Mouse (Mus musculus) 416B (cell line): Measurements from ENCODE around the gene Gm20388.

Experiments
- DNase-seq: peaks from one replicate; pipeline ENCODE4 v3.0.0; 2011; ENCODE audit warnings: low read depth

The Gm20388 gene

DNA sequence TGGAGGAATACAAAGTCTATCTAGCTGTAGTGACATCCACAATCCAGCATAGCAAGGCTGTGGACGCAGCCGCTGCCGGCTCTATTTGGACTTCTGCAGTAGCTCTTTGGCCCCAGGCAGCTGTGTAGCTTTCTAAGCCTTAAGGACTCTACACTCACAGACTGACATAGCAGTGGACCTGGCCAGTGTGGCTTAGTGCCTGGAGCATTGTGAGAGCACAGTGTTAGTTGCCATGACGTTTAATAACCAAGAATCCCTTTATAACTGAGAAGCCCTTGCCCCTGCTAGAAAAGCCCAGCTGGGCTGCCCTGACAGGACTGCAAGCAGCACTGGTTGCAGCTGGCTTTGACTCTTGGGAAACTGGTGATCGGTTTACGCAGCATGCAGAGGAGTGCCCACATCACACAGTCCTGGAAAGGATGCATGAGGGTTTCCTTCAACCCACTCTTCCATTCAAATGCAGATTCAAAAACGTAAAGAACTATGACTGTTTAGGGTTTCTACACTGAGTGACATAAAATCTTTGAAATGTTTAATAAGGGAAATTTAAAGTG, 214.3 kb downstream of the Gm20388 start:
- no peak for DNase-seq

DNA sequence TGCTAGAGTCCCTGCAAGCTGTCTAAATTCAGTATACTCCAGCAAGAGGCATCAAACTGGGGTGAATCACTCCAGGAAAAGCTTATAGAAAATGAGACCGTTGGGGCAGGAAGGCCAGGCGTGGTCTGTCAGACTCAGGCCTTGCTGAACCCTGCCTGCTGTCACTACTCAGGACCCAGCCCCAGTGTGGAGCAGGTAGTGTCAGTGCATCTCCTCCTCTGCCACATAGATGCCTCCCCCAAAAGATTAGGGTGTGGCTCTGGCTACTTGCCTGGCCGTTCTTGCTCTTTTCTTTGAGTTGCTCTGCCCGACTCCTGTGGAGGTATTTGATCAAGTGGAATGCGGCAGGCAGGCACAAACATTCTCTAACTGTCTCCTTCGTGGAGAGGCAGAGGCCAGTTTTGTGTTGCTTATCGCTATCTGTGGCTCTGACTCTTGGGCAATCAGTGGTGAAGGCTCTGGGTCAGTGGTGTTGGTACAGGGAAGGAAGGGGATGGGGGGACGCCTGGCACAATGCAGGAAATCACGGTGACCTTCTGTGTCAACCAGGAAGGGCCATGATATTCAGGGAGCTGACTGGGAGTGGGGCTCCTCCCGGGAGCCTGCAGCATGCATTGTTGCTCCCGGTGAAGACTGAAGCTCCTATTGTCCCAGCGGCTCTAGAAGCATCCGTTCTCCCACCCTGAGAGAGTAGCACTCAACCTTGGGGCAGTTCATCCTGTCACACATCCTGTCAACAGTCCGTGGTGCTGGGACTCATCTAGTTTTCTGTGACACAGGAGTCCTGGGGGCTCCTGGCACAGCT, 215.9 kb downstream of the Gm20388 start:
- DNase-seq: peak; percentile 72

- no peak for DNase-seq
These were observed 218.9 kb downstream of the Gm20388 start for GRCm38 (mm10) chr8:120129547-120129946.

DNA sequence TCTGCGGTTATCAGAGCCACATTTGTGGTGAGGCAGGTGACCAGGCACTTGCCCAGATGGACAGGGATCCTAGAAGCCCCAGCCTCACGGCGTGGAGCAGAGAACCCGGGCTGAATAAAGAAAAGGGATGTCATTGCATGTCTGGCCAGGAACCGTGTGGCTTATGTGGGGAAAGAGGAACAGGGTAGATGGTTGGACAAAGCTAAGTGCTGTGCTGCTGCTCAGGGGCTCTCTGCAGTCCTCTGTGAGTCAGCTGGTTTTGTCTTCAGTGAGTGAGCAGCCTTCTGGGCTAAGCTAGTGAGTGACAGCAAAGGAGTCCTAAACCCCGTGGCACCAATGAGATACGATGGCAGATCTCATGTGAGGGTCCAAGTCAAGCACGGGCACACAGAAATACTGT, 220.5 kb downstream of the Gm20388 start:
- peak; percentile 70 for DNase-seq

DNA sequence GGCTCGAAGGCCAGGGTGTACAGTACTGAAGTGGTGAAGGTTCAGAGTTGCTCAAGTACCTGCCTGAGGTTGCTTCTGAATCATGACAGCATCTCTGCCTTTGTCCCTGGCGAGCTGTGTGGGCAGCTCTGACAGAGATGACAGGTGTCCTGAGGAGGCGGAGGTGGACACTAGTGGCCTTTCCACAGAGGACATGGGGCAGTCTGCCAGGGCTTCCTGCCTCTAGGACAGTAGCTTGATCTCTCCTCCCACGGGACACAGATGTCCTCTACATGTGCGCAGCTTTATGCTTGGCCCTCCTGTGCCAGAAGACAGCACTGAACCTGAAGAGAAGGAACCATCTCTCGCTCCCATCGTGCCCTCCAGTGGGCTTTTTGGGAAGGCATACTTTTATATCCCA, 222.5 kb downstream of the Gm20388 start:
- DNase-seq: no peak

- peak; percentile 31 for DNase-seq
These were observed 225.0 kb downstream of the Gm20388 start for GRCm38 (mm10) chr8:120135687-120136086.

DNA sequence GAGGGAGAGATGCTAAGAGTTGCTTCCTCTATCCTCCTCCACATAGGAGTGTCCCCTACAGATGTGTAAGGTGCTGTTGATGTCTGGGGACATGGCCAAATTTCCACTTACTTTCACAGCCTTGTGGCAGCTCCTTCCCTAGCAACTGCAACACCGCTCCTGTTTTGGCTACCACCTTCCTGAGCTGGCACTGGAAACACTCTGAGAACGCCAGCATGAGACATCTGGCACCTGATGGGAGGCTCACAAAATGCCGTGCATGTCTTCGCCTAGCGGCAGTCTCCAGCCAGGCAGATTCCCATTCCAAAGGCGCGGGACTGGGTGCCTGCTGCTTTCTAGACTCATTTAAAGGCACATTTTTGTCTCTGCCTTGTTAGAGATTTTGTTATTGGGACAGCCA, 226.0 kb downstream of the Gm20388 start:
- DNase-seq: no peak

GRCm38 (mm10) chr8:120138958-120139357, 228.3 kb downstream of the Gm20388 start:
- no peak for DNase-seq

DNA sequence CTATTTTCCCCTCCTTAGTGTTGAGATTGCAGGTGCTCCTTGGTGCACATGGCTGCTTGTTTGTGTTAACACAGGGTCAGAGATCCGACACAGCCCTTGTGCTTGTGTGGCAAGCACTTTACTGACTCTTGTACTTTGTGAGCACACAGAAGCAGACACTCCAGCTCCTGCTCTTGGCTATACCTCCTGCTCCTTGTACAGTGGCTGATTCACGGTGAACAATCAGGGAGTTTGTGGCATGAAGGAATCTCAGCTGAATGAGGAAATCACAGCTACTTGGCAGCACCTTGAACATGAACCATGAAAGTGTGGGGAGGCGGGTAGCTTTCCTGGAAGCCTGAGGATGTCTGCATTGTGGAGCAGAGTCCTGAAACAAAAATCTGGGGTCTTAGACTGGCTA, 230.1 kb downstream of the Gm20388 start:
- no peak for DNase-seq

- no peak for DNase-seq
These were observed 233.4 kb downstream of the Gm20388 start for GRCm38 (mm10) chr8:120143911-120144651.

DNA sequence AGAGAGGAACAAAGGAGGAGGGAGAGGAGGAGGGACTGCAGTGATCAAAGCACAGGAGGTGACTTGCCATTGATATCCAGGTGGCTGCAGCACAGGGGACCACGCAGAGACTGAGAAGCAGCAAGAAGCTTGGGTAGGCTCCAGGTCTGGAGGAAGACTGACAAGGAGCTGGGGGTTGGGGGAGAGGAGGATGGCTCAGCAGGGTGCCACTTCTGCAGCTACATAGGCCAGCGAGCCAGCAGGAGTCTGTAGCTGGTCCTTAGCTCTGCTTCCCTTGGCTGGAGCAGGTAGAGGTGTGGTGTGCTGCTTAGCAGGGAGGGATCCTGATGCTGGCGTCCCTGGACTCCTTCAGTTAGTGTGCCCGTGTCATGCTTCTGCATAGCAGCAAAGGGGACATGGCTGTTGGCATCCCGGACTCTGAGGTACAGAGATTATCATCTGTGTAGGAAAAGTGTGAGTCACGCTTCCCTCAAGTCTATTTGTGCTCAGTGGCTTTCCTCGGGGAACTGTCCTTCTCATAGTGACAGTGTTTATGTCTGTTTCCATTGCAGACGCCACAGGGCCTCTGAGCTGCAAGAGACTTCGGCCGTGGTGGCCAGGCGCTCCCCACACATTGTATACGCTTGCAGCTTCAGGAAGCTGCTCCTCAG, 234.1 kb downstream of the Gm20388 start:
- DNase-seq: peak; percentile 79

DNA sequence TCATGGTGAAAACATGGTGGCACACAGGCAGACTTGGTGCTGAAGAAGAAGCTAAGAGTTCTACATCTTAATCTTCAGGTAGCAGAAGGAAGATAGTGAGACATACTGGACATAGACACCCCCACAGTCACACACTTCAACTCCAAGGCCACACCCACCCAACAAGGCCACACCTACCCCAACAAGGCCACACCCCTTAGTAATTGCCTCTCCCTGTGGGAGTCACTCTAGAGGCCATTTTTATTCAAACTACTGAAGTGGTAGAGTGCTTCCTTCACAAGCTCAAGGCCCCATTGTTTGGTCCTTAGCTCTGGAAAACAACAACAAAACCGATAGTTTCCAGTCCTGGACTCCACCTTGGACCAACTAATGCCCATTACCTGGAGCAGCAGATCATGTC, 235.4 kb downstream of the Gm20388 start:
- DNase-seq: no peak

GRCm38 (mm10) chr8:120150028-120150427, 239.4 kb downstream of the Gm20388 start:
- peak; percentile 19 for DNase-seq

DNA sequence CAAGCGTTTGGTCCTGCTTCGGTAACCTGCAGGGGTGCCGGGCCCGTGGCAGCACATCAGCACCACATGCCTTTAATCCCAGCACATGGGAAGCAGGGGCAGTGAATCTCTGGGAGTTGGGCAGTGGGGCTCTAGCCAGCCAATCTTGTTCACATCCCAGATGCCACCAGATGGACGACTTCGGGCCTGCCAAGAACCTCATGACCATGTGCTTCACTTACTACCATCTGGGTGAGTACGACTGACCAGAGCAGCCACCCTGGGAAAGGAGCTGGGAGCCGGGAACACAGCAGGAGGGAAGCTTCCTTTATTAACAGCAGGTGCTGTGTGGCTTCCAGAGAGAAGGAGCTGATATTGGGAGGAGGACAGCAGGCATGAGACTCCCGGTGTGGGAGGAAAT, 240.5 kb downstream of the Gm20388 start:
- no peak for DNase-seq

DNA sequence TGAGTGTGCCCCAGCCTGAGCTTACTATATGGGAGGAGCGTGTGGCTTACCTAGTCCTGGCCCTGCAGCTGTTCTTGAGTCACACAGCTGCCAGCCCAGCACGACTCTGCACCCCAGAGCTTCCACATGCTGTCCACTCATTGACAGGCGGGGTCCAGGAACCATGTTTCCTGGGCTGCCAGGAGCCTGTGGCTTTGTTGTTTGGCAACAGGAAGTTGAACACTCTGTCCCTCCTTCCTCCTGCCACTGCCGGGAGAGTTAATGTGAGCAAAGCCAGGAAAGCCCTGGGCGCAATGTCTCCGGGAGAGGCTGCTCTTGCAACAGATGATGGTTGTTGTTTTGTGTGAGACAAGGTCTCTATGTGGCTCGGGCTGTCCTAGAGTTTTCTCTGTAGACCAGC, 242.0 kb downstream of the Gm20388 start:
- DNase-seq: peak; percentile 90

GRCm38 (mm10) chr8:120160366-120160765, 249.7 kb downstream of the Gm20388 start:
- DNase-seq: no peak

DNA sequence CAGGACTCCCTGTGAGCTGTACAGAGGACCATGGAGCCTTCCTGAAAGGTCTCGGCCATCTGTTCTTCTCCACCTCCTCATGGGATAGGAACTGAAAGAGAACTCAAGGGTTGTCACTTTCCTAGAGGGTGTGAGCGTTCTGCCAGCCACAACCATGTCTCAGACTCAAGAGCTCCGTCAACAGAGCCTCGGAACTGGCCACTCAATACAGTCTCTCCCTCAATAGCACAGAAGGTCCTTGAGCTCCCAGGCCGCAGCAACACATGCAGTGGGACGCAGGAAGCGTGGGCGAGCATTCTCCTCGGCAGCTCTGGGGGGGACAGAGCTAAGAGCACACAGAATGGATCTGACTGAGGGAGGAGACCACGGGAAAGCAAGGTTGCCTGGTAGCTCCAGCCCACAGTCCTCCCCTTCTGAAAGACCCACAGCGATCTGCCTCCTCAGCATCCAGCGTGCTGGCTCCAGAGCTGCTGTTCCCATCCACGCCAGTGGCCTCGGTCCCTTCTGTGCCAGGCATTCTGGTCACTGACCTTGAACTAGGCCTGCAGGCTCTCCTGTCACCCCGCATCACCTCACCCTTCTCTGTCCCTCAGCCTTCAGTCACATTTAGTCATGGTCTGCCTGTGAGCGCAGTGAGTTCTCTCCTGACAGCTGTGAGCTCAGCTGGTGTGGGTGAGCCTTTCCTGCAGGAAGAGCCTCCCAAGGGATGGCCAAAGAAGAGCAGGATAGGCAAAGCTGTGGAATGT, 251.2 kb downstream of the Gm20388 start:
- no peak for DNase-seq

- DNase-seq: no peak
These were observed 251.7 kb downstream of the Gm20388 start for GRCm38 (mm10) chr8:120162404-120162752.

GRCm38 (mm10) chr8:120163376-120163775, 252.7 kb downstream of the Gm20388 start:
- DNase-seq: no peak

- DNase-seq: no peak
These were observed 253.4 kb downstream of the Gm20388 start for GRCm38 (mm10) chr8:120164026-120164425.

DNA sequence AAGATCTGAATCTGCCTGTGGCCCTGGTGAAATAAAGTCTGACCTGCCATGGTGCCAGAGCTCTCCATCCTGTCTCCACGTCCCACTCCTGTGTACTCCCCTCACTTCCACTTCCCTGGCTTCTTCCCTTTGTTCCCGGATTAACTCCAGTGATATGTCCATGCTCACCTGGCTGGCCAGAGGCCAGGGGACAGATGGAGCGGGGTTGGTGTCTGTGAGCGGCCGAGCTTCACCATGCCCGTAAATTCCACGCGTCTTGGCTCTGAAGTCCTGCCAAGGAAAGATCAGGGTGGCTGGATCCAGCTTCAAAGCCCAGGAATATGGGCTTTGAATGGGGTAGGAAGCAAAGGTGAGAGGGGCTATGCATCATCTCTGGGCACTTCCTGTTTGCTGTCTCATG, 256.5 kb downstream of the Gm20388 start:
- no peak for DNase-seq

- DNase-seq: no peak
These were observed 257.2 kb downstream of the Gm20388 start for GRCm38 (mm10) chr8:120167821-120168220.
